Mouse (Mus musculus): ENCODE results near the gene Tlr13.

DNA sequence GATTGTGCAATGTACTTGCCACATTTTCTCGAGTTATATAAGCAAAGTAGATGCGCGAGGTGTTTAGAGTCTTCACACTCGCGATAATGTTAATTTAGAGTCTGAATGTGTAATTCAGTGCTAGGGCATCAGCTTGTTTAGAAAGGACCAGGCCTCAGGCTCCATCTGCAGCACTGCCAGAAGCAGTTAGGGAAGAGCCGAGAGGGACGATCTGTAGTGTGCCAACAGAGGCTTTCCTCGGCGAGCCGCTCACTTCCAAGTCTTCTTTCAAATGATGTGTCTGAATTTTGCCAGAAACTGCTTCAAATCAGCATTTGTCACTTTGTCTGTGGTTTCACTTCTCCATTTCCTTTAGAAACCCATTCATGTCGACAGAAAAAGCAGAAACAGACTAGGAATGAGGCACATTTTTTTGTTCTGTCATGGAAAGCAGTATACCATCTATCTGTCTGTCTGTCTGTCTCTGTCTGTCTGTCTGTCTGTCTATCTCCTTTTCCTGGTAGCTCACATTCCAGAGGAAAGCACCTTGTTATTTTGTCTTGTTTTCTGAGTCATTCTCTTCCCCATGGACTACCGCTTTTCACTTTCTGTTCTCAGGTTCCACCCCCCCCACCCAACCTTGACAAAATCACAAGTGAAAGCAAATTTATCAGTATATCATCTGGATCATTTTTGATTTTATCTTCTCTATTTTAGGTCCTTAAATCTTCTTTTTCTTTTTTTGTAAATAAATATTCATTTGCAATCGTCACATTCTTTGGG is 3.5 kb upstream of the Tlr13 start:
- TF ChIP-seq MAX (IDR thresholded peaks at IDR 0.05): no peak
- TF ChIP-seq CTCF (IDR thresholded peaks at IDR 0.05; ENCODE audit: control insufficient read depth, insufficient read depth, insufficient read length): no peak
- TF ChIP-seq CEBPB (IDR thresholded peaks at IDR 0.05; ENCODE audit: low read depth): no peak
- no peak for TF ChIP-seq MYOG (IDR thresholded peaks at IDR 0.05; ENCODE audit: control insufficient read depth, extremely low read depth, insufficient read length)
- no peak for TF ChIP-seq USF1 (IDR thresholded peaks at IDR 0.05; ENCODE audit: low read depth)
- no peak for TF ChIP-seq MYOD1 (IDR thresholded peaks at IDR 0.05; ENCODE audit: control insufficient read depth, insufficient read length, low read depth)
- TF ChIP-seq FOSL1 (IDR thresholded peaks at IDR 0.05; ENCODE audit: insufficient read depth, low read length, poor library complexity, severe bottlenecking): no peak

All from C2C12 (cell line).